Mouse (Mus musculus): ENCODE measurements at regions not wholly inside any gene's neighbourhood (a gene's known extent, or its start where the extent isn't known, plus 50 kb on each side); places are given as distances from the start of the nearest gene placed in this dataset.

GRCm38 (mm10) chr6:31210209-31210714 lies 188.3 kb upstream of the Mkln1 start:
- TF ChIP-seq POLR2A (IDR thresholded peaks at IDR 0.05; ENCODE audit: control insufficient read depth, extremely low read depth, insufficient read depth, low read length, poor library complexity) (no peak), CTCF (IDR thresholded peaks at IDR 0.05; ENCODE audit: borderline replicate concordance, control insufficient read depth, extremely low read depth, insufficient read depth, low read length, poor library complexity) (no peak)

Measured in thymus, adult 2 months (tissue).